Mouse (Mus musculus) gonadal fat pad, adult 2 months (tissue): Measurements from ENCODE around the gene Fam20b. TPM values are rescaled to one million over a fixed set of nuclear protein-coding genes. Genes with fewer than 3 reads are reported as not detected.

Source experiments
- DNase-seq: peaks from one replicate; pipeline ENCODE4 v3.0.0-alpha.2; 2012; ENCODE audit warnings: low read depth
- polyA plus RNA-seq: library from polyadenylated mRNA; depleted of rRNA; stranded (reverse); fragments of >200 nt; gene quantifications from 2 replicates; pipeline ENCODE4 v1.2.3, GENCODE M21; 2012

Gene Fam20b
- polyA plus RNA-seq, 1 experiment, result 53.4 TPM

DNA sequence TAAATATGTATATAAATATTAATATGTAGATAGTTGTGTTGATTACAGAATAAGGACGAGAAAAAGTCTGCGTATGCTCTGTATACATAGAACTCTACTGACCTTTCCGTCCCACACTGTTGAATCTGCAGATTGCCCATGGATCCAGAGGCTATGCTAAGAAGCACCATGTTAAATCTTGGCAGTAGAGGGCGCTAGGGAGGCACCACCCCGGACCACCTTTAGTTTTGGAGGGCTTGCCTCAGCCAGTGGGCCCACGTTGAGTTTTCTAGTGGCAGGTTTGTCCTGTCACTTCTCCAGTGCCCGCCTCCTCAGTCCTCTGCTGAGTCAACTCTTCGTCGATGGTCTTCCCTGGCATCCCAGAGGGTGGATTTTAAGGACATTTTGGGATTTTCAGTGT lies 11.9 kb upstream of the Fam20b start:
- no peak for DNase-seq

DNA sequence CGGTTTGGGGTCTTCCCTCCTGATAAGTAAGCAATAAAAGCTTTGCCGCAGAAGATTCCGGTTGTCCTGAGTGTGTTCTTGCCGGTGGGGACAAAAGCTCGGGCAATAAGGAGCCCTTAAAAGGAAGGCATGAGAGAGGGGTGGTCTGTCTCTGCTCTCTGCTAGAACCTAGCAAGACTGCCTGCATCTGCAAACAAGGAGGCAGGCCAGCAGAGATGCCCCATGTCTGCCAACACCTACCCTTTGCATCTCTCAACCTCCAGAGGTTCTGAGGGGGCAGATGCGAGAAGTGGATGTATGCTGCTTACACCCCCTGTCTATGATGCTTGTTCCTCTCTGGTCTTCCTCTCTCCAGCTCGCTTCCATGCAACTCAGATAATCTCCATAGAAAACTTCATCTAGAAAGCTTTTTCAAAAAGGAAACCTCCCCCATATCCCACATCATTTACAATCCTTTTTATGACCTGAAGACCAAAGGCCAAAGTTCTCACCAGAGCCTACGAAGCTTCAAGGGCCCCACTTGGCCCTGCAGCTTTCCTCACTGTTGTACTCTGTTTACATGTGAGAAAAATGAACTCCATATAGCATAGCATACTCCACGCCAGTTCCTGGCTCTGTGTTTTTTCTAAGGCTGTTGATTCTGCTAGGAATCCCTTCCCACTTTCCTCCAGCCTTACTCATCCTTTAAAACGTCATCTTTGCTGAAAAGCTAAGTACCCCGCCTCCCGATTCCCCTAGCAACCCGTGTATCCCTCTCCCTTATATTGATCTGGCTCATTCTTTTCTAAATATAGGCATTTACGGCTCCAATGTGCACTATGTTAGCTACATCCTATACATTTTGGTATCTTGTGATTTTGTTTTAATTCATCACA lies 8.6 kb upstream of the Fam20b start:
- DNase-seq, result no peak

DNA sequence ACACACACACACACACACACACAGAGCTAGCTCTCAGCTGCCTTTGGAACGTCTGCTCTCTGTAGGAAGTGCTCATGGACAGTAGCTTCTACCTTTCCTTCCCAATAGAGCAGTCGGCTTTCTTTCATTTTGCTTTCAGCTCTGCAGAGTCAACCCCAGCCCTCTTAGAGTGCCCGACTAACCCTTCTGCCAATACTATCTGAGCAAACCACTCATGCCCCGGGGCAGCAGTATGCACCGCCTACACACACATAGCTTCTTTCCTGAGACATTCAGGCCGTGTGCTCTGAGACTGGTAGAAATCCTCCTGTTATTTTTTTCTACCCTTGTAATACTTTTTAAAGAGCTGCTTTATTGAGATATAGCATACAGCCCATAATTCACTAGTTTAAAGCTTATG lies 3.2 kb upstream of the Fam20b start:
- no peak for DNase-seq

DNA sequence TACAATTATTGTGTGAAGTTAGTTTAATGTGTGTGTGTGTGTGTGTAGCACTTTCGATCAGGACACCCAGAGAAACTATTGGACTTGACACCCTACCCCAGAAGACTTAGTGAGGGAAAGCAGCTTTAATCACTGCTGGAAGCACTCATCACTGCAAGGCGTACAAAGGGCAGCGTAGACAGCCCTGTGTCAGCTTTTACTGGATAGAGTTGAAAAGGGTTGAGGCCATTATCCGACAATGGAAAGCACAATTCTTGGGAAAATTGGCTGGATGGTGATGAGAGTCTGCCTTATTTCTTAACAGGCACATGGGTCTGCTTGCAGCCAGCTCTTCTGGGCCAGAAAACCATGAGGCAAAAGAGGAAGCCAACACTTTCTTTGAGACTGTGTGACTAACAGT lies 1.2 kb upstream of the Fam20b start:
- DNase-seq, result no peak

GRCm38 (mm10) chr1:156718286-156718949 lies 468 bp downstream of the Fam20b start:
- DNase-seq, result no peak

DNA sequence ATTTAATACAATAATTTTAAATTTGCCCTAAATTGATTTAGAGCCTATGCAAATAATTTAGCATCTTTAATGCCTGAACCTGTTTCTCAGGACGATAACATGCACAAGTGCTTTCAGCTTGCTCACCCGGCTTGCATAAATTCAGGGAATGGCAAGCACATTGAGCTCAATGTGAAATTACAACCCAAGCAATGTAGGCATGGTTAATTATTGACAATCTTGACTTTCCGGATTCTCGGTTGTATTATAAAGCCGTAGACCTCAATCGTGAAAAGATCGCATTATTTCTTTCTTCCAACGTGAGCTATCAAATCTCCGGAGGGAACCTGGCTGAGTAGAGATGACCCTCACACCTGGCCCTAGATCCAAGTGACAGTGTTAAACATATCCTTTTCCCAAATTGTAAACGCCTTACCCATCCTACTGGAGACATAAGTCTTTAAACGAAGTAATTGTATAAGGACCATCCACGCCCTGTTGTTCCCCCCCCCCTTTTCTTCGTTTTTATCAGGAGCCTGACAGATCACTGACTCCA lies 1.1 kb downstream of the Fam20b start:
- no peak for DNase-seq

DNA sequence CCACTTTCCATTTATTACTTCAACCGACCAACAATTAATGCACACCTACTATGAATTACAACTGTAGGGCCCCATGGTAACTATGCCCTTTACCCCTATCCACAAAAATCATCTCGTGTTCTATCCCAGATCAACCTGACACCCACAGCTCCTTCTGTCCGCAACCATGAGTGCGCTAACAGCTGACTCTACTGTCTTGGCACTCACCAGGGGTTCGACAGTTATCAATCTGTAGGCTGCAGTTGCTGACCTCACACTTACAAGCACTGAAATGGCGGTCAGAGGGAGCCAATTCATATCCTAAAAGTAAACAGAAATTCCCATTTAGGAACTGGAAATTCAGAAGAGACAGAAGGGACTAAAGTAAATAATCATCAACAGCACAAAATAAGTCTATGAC lies 2.2 kb downstream of the Fam20b start:
- no peak for DNase-seq

- DNase-seq, result peak; percentile 82
Measured at GRCm38 (mm10) chr1:156710472-156711098, 8.3 kb downstream of the Fam20b start.

- DNase-seq, result no peak
Measured at GRCm38 (mm10) chr1:156708672-156709071, 10.2 kb downstream of the Fam20b start.

DNA sequence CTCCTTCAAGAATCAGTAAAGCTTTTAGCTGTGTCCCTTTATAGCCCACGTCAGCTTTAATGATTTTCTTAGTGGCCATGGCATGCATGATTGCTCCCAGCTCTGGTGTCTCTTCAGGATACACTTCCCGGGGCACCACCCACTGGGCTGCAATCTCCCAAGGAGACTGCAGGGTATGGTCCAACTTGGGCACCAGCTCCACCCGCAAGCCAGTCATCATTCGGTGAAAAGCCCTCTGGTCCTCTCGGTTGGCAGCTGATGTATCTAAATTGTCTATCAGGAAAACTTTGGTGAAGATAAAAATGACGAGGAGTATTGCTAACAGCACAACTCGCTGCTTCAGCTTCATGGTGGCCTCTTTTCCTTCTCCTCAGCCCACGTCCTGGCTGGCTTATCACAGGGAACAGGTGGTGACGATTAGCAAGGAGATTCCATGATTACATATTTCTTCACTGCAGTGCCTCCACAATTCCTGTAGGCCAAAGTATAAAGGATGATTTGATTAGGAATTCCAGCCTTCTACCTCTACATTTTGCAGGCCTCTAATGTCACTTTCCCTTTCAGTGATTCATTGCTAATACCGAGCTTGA lies 13.1 kb downstream of the Fam20b start:
- DNase-seq, result no peak

- DNase-seq, result no peak
Measured at GRCm38 (mm10) chr1:156703444-156703843, 15.4 kb downstream of the Fam20b start.

- no peak for DNase-seq
Measured at GRCm38 (mm10) chr1:156702151-156702550, 16.7 kb downstream of the Fam20b start.

DNA sequence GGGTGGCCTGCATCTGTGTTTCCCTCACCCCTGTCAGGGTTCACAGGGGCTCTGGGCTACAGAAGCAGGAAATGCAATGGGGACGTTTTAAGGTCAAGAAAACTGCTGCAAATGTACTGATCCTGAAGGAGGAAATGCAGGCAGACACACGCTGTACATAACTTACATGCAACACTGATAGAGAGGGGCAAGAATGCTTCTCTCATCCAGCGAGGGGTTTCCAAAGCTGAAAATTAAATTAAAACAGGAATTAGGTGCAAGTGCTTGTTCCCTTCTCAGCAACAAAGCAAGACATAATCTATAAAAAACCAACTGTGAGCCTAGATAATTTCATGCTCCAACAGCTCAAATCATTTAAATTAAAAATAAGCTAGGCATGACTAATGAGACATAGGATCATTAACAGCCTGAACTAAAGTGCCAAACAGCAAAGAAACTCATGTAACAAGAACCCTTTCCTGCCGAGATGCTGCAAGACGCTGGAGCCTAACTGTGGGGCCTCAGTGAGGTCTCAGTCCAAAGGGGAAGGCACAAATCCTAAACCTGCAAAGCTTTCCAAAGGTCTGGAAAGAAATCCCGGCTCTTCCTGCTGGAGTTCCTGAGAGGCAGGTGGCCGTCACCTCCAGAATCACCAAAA lies 32.7 kb downstream of the Fam20b start:
- DNase-seq, result no peak

DNA sequence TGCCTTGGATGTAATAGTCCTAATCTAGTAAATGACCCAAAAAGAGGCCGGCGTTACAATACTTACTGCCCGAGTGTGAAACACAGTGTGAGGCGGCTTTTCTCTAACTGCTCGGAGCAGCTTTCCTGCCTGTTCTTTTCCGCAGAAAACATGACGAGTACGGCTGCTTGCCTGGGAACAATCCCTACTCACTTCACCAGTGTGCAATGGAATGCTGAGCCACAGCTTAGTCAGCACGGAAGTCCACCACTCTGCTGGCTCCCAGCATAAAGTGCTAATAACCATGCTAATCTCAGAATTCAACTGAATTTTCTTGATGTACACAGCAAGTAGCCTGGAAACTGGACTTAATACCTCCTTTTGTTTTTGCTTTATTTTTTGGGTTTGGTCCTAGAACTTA lies 39.3 kb downstream of the Fam20b start:
- no peak for DNase-seq

- DNase-seq, result no peak
Measured at GRCm38 (mm10) chr1:156677230-156677629, 41.7 kb downstream of the Fam20b start.

DNA sequence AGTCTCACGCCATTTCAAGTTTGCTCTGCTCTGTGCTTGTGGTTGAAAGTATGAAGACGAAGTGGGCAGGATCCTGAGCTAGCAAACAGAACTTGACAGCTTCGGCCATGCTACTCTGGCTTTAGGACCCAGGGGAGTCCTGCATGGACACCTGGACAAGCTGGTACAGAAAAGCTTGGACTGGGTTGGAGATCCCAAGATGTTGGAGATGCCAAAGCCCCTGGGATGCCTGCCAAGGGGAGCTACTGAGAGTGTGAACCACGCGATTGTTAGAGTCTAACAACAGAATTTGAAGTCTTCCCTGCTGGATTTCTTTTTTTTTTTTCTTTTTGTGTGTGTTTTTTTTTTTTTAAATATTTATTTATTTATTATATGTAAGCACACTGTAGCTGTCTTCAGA lies 42.3 kb downstream of the Fam20b start:
- no peak for DNase-seq

DNA sequence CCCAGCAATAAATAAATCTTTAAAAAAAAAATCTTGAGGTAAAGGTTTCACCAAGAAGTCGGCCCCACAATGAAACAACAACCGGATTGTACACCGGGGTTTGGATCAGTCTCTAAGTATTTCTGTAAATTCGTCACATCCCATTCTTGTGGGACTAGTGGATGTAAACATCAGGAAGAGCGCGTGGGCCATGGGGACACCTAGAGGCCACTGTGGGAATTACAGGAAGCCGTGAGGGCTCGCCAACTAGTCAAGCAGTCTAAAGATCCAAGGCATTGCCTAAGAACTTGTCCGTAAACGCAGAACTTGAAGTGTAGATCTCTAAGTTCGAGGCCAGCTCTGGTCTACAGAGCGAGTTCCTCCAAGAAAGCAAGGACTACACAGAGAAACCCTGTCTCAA lies 42.7 kb downstream of the Fam20b start:
- DNase-seq, result no peak

DNA sequence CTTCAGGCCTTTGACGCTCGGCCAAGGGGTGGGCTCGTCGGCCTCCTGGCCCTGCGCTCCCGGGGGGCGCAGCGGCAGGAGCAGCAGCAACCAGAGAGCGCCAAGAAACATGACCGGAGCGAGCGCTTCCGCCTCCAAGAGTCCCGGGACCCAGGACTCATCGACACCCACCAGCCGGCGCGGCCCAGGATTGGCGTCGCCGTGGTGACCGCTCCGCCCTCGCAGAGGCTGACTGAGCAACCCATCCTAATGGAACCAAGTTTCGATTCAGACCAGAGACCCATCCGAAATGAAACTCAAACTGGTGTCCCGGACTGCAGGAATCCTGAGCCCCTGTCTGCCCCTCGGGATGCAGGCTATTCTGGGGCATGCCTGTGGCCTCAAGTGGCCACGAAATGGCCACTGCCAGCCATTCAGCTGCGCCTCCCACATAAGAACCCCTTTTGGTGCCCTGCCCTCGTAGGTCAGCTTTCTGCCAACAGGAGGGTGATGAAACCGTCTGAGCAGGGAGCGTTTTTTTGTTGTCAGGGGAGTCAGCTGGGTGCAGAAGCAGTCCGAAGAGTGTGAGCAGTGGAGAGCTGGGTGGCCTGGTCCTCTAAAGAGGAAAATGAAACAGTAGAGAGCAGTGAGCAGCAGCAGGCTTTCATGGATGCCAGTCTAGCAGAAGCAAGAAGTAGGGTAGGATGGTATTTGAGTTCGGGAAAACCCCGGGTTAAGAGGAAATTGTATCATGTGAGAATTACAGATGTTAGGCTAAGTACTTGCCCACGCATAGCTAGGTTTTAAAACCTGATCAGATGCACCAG lies 44.5 kb downstream of the Fam20b start, which contains the start of gene Tor3a:
Gene Tor3a (minus strand): TSS at position 162 of the 806 bp plus-strand sequence.
- no peak for DNase-seq

GRCm38 (mm10) chr1:156673476-156674194 lies 45.3 kb downstream of the Fam20b start:
- no peak for DNase-seq
